Mouse (Mus musculus): Measurements from ENCODE around the gene Chd6. TPM values are rescaled to one million over a fixed set of nuclear protein-coding genes. Genes with fewer than 3 reads are reported as not detected.

Chd6 gene
- polyA plus RNA-seq (2015; fragmentation: Nextera tagmentation; extraction: Ambion mirVana) = 25.0 and 28.1 TPM in 2 replicates

- Histone ChIP-seq H3K4me3 (replicated peaks; ENCODE audit: low read length) (peak within 1 kb of the TSS; percentile 96), H3K4me2 (ENCODE audit: low read depth, low read length) (peak within 1 kb of the TSS; percentile 68), H3K4me1 (ENCODE audit: control insufficient read depth, insufficient read depth, low read length) (peaks cover 16% of the 10 kb centered on the region), H3K27ac (ENCODE audit: low read length) (peak within 1 kb of the TSS; percentile 99), H3K27me3 (ENCODE audit: control insufficient read depth, insufficient read depth, low read length) (no peaks in the 10 kb centered on the region), H3K36me3 (ENCODE audit: control insufficient read depth, insufficient read depth, low read length) (0 out of 2 replicates have a peak, but pooled peaks cover 4% of the 10 kb centered on the region), H3K9ac (ENCODE audit: low read length) (peak within 1 kb of the TSS; percentile 99), H3K9me3 (replicated peaks; ENCODE audit: control insufficient read depth, low read length) (no peaks in the 10 kb centered on the region)
- peak; percentile 98 for ATAC-seq (ENCODE audit: insufficient read depth, low FRiP score)
- WGBS = under 1% methylated on average over 27 of the region's 27 CpGs
These were observed at the start of gene Chd6 for GRCm38 (mm10) chr2:161108933-161109371. Gene Chd6, minus strand, starts transcription at chr2:161109075.

DNA sequence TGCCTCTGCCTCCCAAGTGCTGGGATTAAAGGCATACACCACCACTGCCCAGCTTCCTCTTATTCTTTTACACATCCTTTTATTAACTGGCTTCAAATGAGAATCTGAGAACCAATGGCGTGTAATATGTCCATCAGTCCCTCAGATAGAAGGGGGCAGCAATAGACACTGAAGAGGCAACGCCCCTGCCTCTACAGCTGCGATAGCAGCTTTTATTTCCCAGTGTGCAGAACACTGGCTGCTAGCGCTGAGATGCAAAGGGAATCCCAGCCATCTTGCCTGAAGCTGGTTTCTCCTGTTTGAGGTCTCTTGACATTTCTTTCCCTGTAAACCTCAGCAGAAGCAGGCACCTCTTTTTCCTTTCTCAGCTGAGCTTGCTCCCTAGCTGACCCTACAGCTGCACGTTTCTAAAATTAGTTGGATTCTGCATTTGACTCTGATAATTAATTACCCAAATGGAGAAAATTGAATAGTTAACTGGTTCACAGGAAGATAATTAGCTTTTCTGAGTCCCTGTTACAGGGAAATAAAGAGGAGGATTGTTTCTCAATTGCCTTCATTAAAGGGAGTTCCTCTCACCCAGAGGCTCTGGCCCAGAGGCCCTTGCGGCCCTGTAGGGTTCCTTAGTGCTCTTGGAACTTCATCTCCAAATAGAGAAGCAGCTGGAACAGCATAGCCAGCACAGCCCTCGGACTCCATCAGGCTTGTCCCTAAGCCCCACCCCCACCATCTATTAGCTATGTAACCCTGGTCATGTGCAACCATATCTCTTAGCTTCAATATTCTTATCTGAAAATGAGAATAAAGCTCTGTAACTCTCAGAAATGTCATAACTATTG is 41.3 kb upstream of the Chd6 start:
- ATAC-seq (ENCODE audit: insufficient read depth, low FRiP score) = no peak; the same call in 1 of the 2 replicates
- no peaks in the 10 kb centered on the region for H3K27me3 ChIP-seq (ENCODE audit: control insufficient read depth, insufficient read depth, low read length)
- H3K9me3 ChIP-seq (replicated peaks; ENCODE audit: control insufficient read depth, low read length) = no peaks in the 10 kb centered on the region
- no peaks in the 10 kb centered on the region for H3K36me3 ChIP-seq (ENCODE audit: control insufficient read depth, insufficient read depth, low read length)
- no peaks in the 10 kb centered on the region for H3K4me1 ChIP-seq (ENCODE audit: control insufficient read depth, insufficient read depth, low read length)
- H3K9ac ChIP-seq (ENCODE audit: low read length) = no peak overlapping the region
- no peak overlapping the region for H3K4me2 ChIP-seq (ENCODE audit: low read depth, low read length)
- H3K27ac ChIP-seq (ENCODE audit: low read length) = no peak overlapping the region
- 61% methylated on average over 7 of the region's 7 CpGs for WGBS
- no peak overlapping the region for H3K4me3 ChIP-seq (replicated peaks; ENCODE audit: low read length)

- Histone ChIP-seq H3K27ac (ENCODE audit: low read length) (no peak overlapping the region), H3K36me3 (ENCODE audit: control insufficient read depth, insufficient read depth, low read length) (no peaks in the 10 kb centered on the region), H3K9ac (ENCODE audit: low read length) (no peak overlapping the region), H3K4me3 (replicated peaks; ENCODE audit: low read length) (no peak overlapping the region), H3K4me2 (ENCODE audit: low read depth, low read length) (no peak overlapping the region), H3K27me3 (ENCODE audit: control insufficient read depth, insufficient read depth, low read length) (no peaks in the 10 kb centered on the region), H3K9me3 (replicated peaks; ENCODE audit: control insufficient read depth, low read length) (no peaks in the 10 kb centered on the region), H3K4me1 (ENCODE audit: control insufficient read depth, insufficient read depth, low read length) (no peaks in the 10 kb centered on the region)
- no peak for ATAC-seq (ENCODE audit: insufficient read depth, low FRiP score)
- 48% methylated on average over 3 of the region's 3 CpGs for WGBS
These were observed 39.6 kb upstream of the Chd6 start for GRCm38 (mm10) chr2:161148428-161149020.

DNA sequence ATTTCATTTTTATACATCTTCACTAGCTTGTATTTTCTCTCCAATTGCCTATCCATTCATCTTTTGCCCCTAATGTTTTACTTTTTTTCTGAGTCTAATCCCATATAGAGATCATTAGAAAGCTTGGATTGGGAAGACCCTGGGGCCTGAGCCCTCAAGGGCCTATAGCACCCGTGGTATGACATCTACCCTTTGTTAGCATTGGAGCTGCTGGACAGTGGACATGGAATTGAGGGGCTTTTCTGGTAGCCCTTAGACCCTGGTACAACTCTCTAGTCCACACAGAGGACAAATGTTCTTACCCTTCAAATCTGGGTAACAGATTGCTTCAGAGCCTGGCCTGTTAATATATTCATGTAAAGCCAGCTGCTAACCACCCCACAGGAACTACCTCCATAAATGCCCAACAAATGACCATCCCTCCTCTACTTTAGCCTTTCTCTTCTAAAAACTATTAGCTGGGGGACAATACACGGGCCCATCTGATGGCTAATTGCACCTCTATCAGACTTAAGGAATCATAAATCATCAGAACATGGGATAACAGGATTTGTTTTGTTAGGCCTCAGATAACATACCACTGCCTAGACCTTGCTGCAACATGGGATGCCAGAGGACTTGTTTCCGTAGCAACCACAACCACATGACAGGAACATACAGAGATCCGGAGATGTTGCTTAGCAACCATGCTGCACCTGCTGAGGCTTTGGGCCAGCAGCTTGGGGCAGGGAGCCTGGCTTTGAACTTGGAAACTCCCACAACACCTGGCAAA is 39.0 kb upstream of the Chd6 start:
- 64% methylated on average over 4 of the region's 4 CpGs for WGBS
- Histone ChIP-seq H3K9me3 (replicated peaks; ENCODE audit: control insufficient read depth, low read length) (no peaks in the 10 kb centered on the region), H3K27ac (ENCODE audit: low read length) (no peak overlapping the region), H3K4me1 (ENCODE audit: control insufficient read depth, insufficient read depth, low read length) (no peaks in the 10 kb centered on the region), H3K4me3 (replicated peaks; ENCODE audit: low read length) (no peak overlapping the region), H3K9ac (ENCODE audit: low read length) (no peak overlapping the region), H3K4me2 (ENCODE audit: low read depth, low read length) (no peak overlapping the region), H3K27me3 (ENCODE audit: control insufficient read depth, insufficient read depth, low read length) (no peaks in the 10 kb centered on the region), H3K36me3 (ENCODE audit: control insufficient read depth, insufficient read depth, low read length) (no peaks in the 10 kb centered on the region)
- no peak for ATAC-seq (ENCODE audit: insufficient read depth, low FRiP score)

GRCm38 (mm10) chr2:161144799-161145198 is 35.9 kb upstream of the Chd6 start:
- peak overlapping the region; percentile 68 for H3K27ac ChIP-seq (ENCODE audit: low read length)
- 45% methylated on average over 4 of the region's 4 CpGs for WGBS
- H3K4me2 ChIP-seq (ENCODE audit: low read depth, low read length) = 0 out of 2 replicates have a peak overlapping the region, but pooled peaks have one; percentile 11
- H3K4me3 ChIP-seq (replicated peaks; ENCODE audit: low read length) = no peak overlapping the region
- H3K36me3 ChIP-seq (ENCODE audit: control insufficient read depth, insufficient read depth, low read length) = no peaks in the 10 kb centered on the region
- H3K27me3 ChIP-seq (ENCODE audit: control insufficient read depth, insufficient read depth, low read length) = no peaks in the 10 kb centered on the region
- H3K9ac ChIP-seq (ENCODE audit: low read length) = no peak overlapping the region
- ATAC-seq (ENCODE audit: insufficient read depth, low FRiP score) = peak; percentile 95
- H3K9me3 ChIP-seq (replicated peaks; ENCODE audit: control insufficient read depth, low read length) = no peaks in the 10 kb centered on the region
- H3K4me1 ChIP-seq (ENCODE audit: control insufficient read depth, insufficient read depth, low read length) = no peaks in the 10 kb centered on the region

- no peaks in the 10 kb centered on the region for H3K36me3 ChIP-seq (ENCODE audit: control insufficient read depth, insufficient read depth, low read length)
- 42% methylated on average over 11 of the region's 11 CpGs for WGBS
These were observed 30.0 kb upstream of the Chd6 start for GRCm38 (mm10) chr2:161138672-161139536.

GRCm38 (mm10) chr2:161136999-161137398 is 28.1 kb upstream of the Chd6 start:
- no peaks in the 10 kb centered on the region for H3K36me3 ChIP-seq (ENCODE audit: control insufficient read depth, insufficient read depth, low read length)
- H3K27ac ChIP-seq (ENCODE audit: low read length) = 0 out of 2 replicates have a peak overlapping the region, but pooled peaks have one; percentile 6
- no peaks in the 10 kb centered on the region for H3K27me3 ChIP-seq (ENCODE audit: control insufficient read depth, insufficient read depth, low read length)
- no peak; the same call in 1 of the 2 replicates for ATAC-seq (ENCODE audit: insufficient read depth, low FRiP score)
- H3K4me3 ChIP-seq (replicated peaks; ENCODE audit: low read length) = no peak overlapping the region
- H3K9me3 ChIP-seq (replicated peaks; ENCODE audit: control insufficient read depth, low read length) = no peaks in the 10 kb centered on the region
- no peak overlapping the region for H3K9ac ChIP-seq (ENCODE audit: low read length)
- H3K4me1 ChIP-seq (ENCODE audit: control insufficient read depth, insufficient read depth, low read length) = 0 out of 2 replicates have a peak, but pooled peaks cover 4% of the 10 kb centered on the region
- no peak overlapping the region for H3K4me2 ChIP-seq (ENCODE audit: low read depth, low read length)
- 52% methylated on average over 3 of the region's 3 CpGs for WGBS

More at GRCm38 (mm10) chr2:161138672-161139536, 30.0 kb upstream of the Chd6 start:
- ATAC-seq (ENCODE audit: insufficient read depth, low FRiP score) = no peak; the same call in 1 of the 2 replicates
- Histone ChIP-seq H3K9me3 (replicated peaks; ENCODE audit: control insufficient read depth, low read length) (no peaks in the 10 kb centered on the region), H3K27me3 (ENCODE audit: control insufficient read depth, insufficient read depth, low read length) (no peaks in the 10 kb centered on the region), H3K9ac (ENCODE audit: low read length) (no peak overlapping the region), H3K4me2 (ENCODE audit: low read depth, low read length) (no peak overlapping the region), H3K4me3 (replicated peaks; ENCODE audit: low read length) (no peak overlapping the region), H3K4me1 (ENCODE audit: control insufficient read depth, insufficient read depth, low read length) (0 out of 2 replicates have a peak, but pooled peaks cover 4% of the 10 kb centered on the region), H3K27ac (ENCODE audit: low read length) (peak overlapping the region; percentile 46; the same call in 1 of the 2 replicates)

All from stomach, embryonic 16.5 days (tissue).